Mouse (Mus musculus) lung, postnatal 4 days (tissue): ENCODE data around the gene 9130019O22Rik.
A peak's percentile ranks its signal among the peaks of the same experiment; 100 is the strongest.
"Not testable (repeated sequence)": the region's sequence is repeated elsewhere in the genome, so short reads cannot be mapped to it uniquely, and the experiment has no call there.

Experiments
- DNase-seq, 2 experiments: peaks; one replicate each; pipeline ENCODE4 v3.0.0; 2021

The 9130019O22Rik gene

GRCm38 (mm10) chr7:127375271-127376245, 11.4 kb downstream of the 9130019O22Rik start, which contains the start of gene Zfp747:
TSS of gene Zfp747 (minus strand) at chr7:127376050.
- DNase-seq: peak; percentile 93 to 96

- DNase-seq: not testable (repeated sequence)
Observed at GRCm38 (mm10) chr7:127371870-127372269, 15.1 kb downstream of the 9130019O22Rik start.

GRCm38 (mm10) chr7:127371213-127371612, 15.8 kb downstream of the 9130019O22Rik start:
- no peak for DNase-seq

GRCm38 (mm10) chr7:127366249-127366648, 20.7 kb downstream of the 9130019O22Rik start:
- no peak for DNase-seq

GRCm38 (mm10) chr7:127364166-127364565, 22.8 kb downstream of the 9130019O22Rik start:
- no peak for DNase-seq

GRCm38 (mm10) chr7:127363475-127363921, 23.5 kb downstream of the 9130019O22Rik start:
- peak; percentile 38 to 40 for DNase-seq

- DNase-seq: peak in 1 of 2 experiments; percentile 40
Observed at GRCm38 (mm10) chr7:127362418-127362817, 24.5 kb downstream of the 9130019O22Rik start.

- DNase-seq: no peak
Observed at GRCm38 (mm10) chr7:127361449-127361848, 25.5 kb downstream of the 9130019O22Rik start.

- DNase-seq: no peak
Observed at GRCm38 (mm10) chr7:127360265-127360664, 26.7 kb downstream of the 9130019O22Rik start.

GRCm38 (mm10) chr7:127358472-127358871, 28.5 kb downstream of the 9130019O22Rik start:
- no peak for DNase-seq

- DNase-seq: no peak
Observed at GRCm38 (mm10) chr7:127357871-127358270, 29.1 kb downstream of the 9130019O22Rik start.

- no peak for DNase-seq
Observed at GRCm38 (mm10) chr7:127355796-127356195, 31.2 kb downstream of the 9130019O22Rik start.

- no peak for DNase-seq
Observed at GRCm38 (mm10) chr7:127351230-127352004, 35.5 kb downstream of the 9130019O22Rik start.

GRCm38 (mm10) chr7:127346676-127347075, 40.3 kb downstream of the 9130019O22Rik start:
- peak; percentile 74 to 82 for DNase-seq

GRCm38 (mm10) chr7:127345512-127346325, 41.2 kb downstream of the 9130019O22Rik start, which contains the start of gene Zfp768:
TSS of gene Zfp768 (minus strand) at chr7:127345589.
- DNase-seq: peak; percentile 95

- no peak for DNase-seq
Observed at GRCm38 (mm10) chr7:127345092-127345491, 41.9 kb downstream of the 9130019O22Rik start.

GRCm38 (mm10) chr7:127344371-127344770, 42.6 kb downstream of the 9130019O22Rik start:
- no peak for DNase-seq

GRCm38 (mm10) chr7:127343351-127344019, 43.5 kb downstream of the 9130019O22Rik start:
- DNase-seq: peak in 1 of 2 experiments; percentile 32

GRCm38 (mm10) chr7:127342888-127343287, 44.1 kb downstream of the 9130019O22Rik start:
- DNase-seq: no peak

GRCm38 (mm10) chr7:127342332-127342731, 44.6 kb downstream of the 9130019O22Rik start:
- DNase-seq: no peak

- DNase-seq: peak in 1 of 2 experiments; percentile 30
Observed at GRCm38 (mm10) chr7:127341861-127342260, 45.1 kb downstream of the 9130019O22Rik start.

- no peak for DNase-seq
Observed at GRCm38 (mm10) chr7:127341356-127341755, 45.6 kb downstream of the 9130019O22Rik start.
